Mouse (Mus musculus): ENCODE measurements around the gene Yipf3.

Gene Yipf3

GRCm38 (mm10) chr17:46247512-46248188, at the start of gene Yipf3, which contains the start of gene Polr1c:
Yipf3 (plus strand) TSS chr17:46248080.
Polr1c (minus strand) TSS chr17:46248054.
- DNase-seq: peak; percentile 95 to 96

- no peak for DNase-seq
Observed at GRCm38 (mm10) chr17:46201151-46201550, 46.7 kb upstream of the Yipf3 start.

DNA sequence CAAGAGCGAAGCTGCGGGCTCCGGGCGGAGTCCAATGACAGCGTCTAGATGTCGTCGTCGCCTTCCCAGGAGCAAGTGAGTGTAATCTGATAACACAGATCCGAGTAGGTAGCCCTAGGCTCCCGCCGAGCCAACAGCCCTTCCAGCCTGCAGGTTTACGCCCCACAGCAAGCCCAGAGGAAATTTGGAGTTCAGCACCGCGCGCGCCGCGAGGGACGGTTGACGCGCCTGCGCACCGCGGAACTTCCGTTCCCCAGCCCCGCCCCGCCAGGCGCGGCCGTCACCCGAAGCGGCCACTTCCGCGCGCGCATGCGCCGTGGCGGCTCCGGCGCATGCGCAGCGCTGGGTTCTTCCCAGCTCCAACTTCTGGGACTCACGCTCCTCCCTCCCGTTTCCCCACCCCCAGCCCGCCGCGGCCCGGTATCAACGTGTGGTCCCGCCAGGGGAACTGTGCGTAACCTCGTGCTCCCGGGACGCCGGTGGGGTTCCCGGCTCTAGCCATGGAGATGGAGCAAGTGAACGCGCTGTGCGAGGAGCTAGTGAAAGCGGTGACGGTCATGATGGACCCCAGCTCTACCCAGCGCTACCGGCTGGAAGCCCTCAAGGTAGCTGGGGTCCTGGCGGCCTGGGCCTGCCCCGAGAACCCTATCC, 45.3 kb upstream of the Yipf3 start, which contains the start of the genes Polh and Xpo5:
Gene Polh (minus strand): TSS at position 225 of the 651 bp plus-strand sequence.
Gene Xpo5 (plus strand): TSS at position 362 of the 651 bp plus-strand sequence.
- peak; percentile 92 to 93 for DNase-seq

DNA sequence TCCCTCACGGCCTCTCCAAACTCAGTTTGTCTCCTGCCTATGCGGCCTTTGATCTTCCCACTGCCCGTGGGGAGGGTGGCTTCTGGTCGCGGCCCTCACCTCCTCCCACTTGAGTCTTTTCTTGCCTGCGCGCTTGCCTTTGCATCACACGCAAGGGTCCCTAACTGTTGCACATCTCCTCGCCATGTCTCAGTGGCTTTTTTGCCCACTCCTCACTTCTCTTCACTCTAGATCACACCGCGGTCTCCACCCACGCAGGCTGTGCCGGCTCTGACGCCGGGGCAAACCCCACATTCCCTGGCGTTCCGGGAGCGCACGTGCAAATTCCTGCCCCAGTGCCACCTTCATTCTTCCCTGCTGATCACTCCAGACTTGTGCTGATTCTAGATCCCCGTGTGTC, 44.8 kb upstream of the Yipf3 start:
- DNase-seq: no peak

GRCm38 (mm10) chr17:46206676-46207075, 41.2 kb upstream of the Yipf3 start:
- DNase-seq: no peak

DNA sequence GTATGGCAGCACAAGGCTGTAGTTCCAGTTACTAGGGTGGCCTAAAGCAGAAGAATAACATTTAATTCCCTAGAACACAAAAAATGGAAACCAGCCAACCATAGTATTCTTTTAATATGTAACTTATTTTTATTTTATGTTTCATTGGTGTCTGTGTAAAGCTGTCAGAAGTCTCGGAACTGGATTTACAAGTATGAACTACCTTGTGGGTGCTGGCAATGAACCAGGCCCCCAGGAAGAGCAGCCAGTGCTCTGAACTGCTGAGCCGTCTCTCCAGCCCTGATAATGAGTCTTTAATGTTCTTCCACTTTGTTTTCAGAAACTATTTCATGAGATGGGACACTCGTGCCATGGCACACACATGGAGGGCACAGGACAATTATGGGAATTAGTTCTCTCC, 37.3 kb upstream of the Yipf3 start:
- DNase-seq: no peak

- no peak for DNase-seq
Observed at GRCm38 (mm10) chr17:46221601-46222000, 26.3 kb upstream of the Yipf3 start.

- DNase-seq: no peak
Observed at GRCm38 (mm10) chr17:46227576-46227975, 20.3 kb upstream of the Yipf3 start.

DNA sequence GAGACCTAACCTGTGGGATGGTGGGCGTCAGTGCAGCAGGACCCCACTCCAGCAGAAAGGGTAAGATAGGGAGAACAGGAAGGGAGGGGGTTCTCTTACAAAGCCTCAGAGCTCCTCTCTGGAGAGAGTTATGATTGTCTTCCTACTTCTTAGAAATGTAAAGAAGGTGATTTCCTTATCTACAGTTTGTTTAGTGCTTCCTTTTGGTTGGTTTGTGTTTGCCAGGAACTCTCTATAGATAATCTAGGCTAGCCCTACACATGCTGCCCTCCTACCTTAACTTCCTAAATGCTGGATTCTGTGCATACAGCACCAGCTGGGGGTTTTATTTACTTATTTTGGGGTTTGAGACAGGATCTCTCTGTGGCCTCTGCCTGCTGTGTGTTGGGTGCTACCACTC, 11.8 kb upstream of the Yipf3 start:
- no peak for DNase-seq

GRCm38 (mm10) chr17:46237079-46237478, 10.8 kb upstream of the Yipf3 start:
- DNase-seq: no peak

DNA sequence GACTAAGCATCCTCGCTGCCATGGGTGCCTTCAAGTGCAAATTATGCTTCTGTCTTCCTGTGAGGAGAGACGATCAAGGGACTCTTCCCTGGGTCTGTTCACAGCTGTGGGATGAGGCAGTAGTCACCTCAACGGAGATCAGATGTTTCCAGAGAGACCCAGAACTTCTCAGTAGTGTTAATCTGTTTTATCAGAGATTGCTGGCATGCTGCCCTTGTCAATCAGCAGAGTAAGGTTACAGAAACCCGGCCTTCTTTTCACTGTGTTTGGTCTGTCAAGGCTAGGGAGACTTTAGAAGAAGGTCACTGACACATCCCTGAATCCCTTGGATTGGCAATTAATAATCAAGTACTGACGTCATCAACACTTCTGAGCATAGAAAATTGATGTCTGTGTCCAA, 10.4 kb upstream of the Yipf3 start:
- no peak for DNase-seq

- DNase-seq: no peak
Observed at GRCm38 (mm10) chr17:46239516-46240114, 8.3 kb upstream of the Yipf3 start.

DNA sequence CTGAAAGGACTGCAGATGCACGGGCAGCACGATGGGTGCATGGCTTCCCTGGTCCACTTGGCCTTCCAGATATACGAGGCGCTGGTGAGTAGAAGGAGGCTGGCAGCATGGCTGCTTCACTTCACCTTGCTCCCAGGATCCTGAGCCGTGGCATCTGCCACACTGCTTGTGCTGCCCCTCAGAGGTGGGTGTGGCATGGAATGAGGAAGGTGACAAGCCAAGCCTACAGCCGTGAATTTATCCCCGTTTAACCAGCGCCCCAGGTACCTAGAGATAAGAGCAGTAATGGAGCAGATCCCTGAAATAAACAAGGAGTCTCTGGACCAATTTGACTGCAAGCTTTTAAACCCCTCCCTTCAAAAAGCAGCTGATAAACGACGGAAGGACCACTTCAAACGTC, 6.4 kb upstream of the Yipf3 start:
- DNase-seq: no peak

DNA sequence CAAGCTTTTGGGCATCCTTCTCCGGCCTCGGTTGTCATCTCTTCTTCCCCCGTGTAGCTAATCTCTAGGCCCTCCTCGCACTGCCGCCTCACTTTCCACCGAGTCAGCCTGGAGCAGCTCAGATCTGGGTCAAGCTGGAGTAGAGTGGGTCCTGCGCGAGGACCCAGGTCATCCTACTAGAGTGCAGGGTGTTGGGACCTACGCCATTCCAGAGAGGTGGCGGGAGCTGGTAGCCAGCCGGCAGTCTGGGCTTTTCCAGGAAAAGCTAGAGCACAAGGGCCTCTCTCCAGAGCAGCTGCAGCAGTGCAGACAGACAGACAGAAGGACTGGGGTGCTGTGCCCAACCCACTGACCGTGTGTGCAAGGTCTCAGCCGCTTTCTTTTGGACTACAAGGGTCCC, 5.6 kb upstream of the Yipf3 start:
- DNase-seq: no peak

DNA sequence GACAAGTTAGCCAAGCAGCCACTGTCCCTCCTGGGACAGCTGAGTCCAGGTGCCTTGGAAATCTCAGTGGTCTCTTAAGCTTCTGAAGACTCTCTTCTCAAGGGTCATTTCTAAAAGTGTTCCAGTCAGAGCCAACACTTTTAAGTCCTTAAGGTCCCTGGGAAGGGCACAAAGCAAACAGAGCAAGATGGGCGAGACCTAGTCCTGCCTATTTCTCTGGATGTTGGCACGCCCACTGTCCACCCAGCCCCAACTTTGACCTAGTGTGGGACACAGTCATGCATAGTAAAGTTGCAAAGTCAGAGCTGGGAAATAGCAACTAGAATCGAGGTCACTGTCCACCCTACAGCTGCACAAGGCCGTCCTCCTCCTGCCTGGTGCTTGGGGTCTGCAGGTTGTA, 4.9 kb upstream of the Yipf3 start:
- DNase-seq: no peak

GRCm38 (mm10) chr17:46243624-46244023, 4.3 kb upstream of the Yipf3 start:
- DNase-seq: no peak

DNA sequence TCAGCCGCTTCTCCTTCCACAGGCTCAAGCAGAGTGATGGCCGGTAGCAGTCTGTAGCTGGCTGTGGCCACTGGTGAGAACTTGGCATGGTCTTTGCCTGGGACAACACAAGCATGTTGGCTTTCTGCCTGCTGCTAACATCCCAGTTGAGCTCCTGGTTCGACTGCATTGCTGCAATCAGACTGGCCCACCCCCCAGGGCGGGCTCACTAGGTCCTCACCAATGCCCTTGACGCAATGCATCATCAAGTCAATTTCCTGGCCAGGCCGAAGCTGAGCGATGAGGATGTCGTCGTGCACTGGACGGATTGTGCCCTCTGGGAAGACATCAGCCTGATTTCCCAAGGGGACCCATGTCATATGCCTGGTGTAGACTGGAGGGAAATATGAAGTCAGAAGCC, 3.3 kb upstream of the Yipf3 start:
- no peak for DNase-seq

GRCm38 (mm10) chr17:46248189-46248522, 276 bp downstream of the Yipf3 start:
- no peak for DNase-seq

DNA sequence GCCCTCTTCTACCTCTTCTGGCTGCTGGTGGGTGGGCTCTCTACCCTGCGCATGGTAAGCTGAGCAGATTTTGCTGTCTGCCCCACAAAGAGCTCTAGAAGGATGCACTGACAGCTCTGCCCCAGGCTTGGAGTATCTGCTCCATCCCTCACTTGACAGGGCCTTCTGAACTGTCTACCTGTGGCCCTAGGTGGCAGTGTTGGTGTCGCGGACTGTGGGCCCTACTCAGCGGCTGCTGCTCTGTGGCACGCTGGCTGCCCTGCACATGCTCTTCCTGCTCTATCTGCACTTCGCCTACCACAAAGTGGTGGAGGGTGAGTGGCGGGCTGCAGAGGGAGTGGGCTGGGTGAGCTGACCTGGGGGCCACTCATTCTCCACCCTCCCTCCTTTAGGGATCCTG, 3.3 kb downstream of the Yipf3 start:
- no peak for DNase-seq

GRCm38 (mm10) chr17:46252571-46253451, 4.9 kb downstream of the Yipf3 start:
- DNase-seq: no peak

GRCm38 (mm10) chr17:46253452-46254084, 5.7 kb downstream of the Yipf3 start, which contains the start of gene Lrrc73:
Lrrc73 (plus strand) TSS chr17:46253531.
- peak; percentile 91 to 92 for DNase-seq

GRCm38 (mm10) chr17:46254106-46254505, 6.2 kb downstream of the Yipf3 start:
- DNase-seq: peak in 1 of 2 experiments; percentile 47

DNA sequence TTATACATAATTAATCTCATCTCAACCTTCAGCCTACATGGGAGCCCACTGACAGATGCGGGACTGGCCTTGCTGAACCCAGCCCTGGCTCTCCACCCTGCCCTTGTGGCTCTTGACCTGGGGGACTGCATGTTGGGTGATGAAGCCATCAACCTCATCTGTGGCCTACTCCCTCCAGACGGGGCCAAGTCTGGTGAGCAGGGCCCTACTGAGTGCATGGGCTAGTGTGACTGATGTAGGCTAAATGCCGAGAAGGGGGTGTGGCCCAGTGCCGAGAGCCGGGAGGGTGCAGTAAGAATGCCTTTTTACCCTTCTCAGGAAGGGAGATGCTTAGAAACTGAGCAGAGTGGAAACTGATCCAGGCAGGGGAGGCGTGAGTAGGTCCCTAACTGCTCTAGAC, 7.3 kb downstream of the Yipf3 start:
- no peak for DNase-seq

Measured in cerebellum, postnatal 36 days (tissue).